Mouse (Mus musculus): ENCODE data around the gene 1700025C18Rik.

The 1700025C18Rik gene

DNA sequence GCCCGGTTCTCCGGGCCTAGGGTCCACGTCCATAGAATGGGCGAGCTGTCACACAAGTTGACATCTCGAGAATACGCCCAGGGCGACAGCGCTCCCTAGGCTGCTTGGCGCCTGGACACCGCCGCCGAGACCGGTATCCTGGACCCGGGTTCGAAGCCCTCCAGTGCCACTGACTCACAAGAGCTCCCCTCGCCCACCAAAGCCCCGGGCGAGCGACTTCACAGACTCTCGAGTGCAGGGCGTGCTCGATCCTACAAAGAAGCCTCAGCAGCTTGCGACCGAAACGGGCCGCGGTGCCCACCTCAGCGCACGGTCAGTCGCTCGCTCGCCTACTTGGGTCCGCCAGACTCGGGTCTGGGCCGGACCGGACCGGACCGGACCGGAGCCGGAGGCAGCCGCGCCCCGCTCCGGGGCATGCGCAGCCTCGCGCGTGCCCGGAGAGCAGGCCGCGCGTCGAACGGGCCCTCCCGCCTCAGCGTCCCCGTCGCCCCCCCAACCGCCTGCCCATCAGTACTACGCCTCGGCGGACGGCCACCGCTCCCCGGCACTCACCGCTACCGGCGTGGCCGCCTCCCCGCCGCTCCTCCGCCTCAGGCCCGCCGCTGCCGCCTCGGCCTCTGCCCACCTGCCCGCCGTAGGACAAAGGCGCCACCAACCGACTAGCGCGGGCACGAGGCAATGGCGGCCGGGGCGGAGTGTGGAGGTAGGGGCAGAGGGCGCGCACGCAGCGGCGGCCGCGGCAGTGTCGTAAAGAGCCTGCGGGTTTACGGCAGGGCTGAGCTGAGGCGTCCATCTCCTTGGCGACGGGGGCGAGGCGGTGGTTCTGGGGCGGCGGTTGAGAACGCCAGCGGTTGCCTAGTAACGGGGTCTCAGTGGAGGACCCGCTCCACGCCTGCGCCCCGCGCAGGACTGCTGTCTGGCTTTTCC, 56.2 kb downstream of the 1700025C18Rik start, which contains the start of gene Ncoa5:
Gene Ncoa5 (minus strand): TSS at position 737 of the 927 bp plus-strand sequence.
- DNase-seq = peak; percentile 99

- no peak for DNase-seq
Measured at GRCm38 (mm10) chr2:165033306-165033705, 57.2 kb downstream of the 1700025C18Rik start.

GRCm38 (mm10) chr2:165032533-165032932, 58.0 kb downstream of the 1700025C18Rik start:
- no peak for DNase-seq
